Mouse (Mus musculus): ENCODE results near the gene Gm11562. TPM values are rescaled to one million over a fixed set of nuclear protein-coding genes. Genes with fewer than 3 reads are reported as not detected.
"Not testable (repeated sequence)": the region's sequence is repeated elsewhere in the genome, so short reads cannot be mapped to it uniquely, and the experiment has no call there.

Gene Gm11562
- polyA plus RNA-seq, 1 experiment from 2014 or later, result not detected

DNA sequence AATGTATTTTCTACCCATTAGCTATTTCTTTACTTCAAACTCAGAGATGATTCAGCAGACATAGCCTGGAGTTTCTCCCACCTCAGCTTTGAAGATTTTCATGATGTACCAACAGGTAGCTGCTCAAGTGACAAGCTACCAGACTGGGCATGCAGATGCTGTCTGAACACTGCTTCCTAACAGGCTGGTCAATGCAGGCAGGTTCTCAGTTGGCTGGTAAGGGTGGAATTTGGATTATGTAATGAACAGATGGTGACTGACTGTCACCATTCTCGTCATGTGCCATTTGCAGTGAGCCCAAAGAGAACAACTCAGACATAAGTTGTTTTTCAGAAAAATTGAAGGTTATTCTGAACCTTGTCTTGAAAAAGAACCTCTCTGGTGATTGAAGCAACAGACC, 11.1 kb downstream of the Gm11562 start:
- Histone ChIP-seq H3K4me3 (ENCODE audit: low read depth, low read length) (no peak overlapping the region), H3K36me3 (ENCODE audit: control insufficient read depth, insufficient read depth, low read length) (no peaks in the 10 kb centered on the region), H3K27ac (ENCODE audit: low read depth, low read length) (no peak overlapping the region)

DNA sequence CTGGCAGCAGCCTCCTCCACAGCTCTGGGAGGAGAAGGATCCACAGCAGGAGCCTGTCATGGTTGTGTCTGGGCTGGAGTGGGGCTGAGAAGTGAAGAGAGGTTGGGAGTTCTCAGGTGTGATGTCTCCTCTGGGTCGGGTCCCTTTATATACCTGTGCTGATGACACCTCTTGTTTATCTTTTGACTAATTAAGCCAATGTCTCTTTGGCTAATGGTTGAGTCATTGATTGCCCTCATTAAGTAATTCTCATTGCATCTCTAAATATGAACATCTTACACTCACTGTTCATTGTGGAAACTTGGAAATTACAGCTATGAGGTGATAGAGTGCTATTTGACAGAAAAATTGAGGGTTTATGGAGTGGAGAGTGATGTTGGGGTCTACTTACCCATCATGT, 17.0 kb downstream of the Gm11562 start, which contains the start of gene Gm11938:
Gm11938 (minus strand) TSS at position 101 of the 400 bp plus-strand sequence.
- not testable (repeated sequence) for ATAC-seq (ENCODE audit: low FRiP score); H3K4me3 ChIP-seq (ENCODE audit: low read depth, low read length); H3K27me3 ChIP-seq (ENCODE audit: control insufficient read depth, insufficient read depth, low read length); H3K9me3 ChIP-seq (ENCODE audit: control insufficient read depth, low read length); H3K27ac ChIP-seq (ENCODE audit: low read depth, low read length); H3K36me3 ChIP-seq (ENCODE audit: control insufficient read depth, insufficient read depth, low read length); H3K4me1 ChIP-seq (ENCODE audit: control insufficient read depth, insufficient read depth, low read length); H3K9ac ChIP-seq (ENCODE audit: low read length); H3K4me2 ChIP-seq; DNase-seq (ENCODE audit: low spot score, missing footprints)
- WGBS, result 73% methylated on average over 1 of the region's 1 CpGs

More for the DNA sequence above, 11.1 kb downstream of the Gm11562 start:
- no peaks in the 10 kb centered on the region for H3K4me1 ChIP-seq (ENCODE audit: control insufficient read depth, insufficient read depth, low read length)
- H3K4me2 ChIP-seq, result no peak overlapping the region
- H3K27me3 ChIP-seq (ENCODE audit: control insufficient read depth, insufficient read depth, low read length), result no peaks in the 10 kb centered on the region
- no peaks in the 10 kb centered on the region for H3K9me3 ChIP-seq (ENCODE audit: control insufficient read depth, low read length)
- ATAC-seq (ENCODE audit: low FRiP score) (no peak), DNase-seq (ENCODE audit: low spot score, missing footprints) (no peak)
- WGBS, result 75% methylated on average over 1 of the region's 1 CpGs
- no peak overlapping the region for H3K9ac ChIP-seq (ENCODE audit: low read length)

DNA sequence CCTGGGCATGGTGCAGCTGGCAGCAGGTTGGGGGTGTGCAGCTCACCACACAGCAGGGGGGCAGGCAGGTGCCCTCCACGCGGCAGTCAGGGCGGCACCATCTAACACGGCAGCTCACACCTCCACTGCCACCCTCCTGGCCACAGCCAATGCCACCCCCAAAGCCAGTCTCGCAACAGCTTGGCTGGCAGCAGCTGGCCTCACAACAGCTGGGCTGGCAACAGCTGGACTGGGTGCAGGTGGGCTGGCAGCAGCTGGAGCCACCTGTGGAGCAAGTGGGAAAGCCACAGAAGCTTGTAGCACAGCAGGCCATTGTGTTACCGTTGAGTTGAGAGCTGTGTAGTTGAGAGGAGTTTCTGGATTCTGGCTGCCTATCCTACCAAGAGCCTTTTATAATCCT, 22.5 kb downstream of the Gm11562 start, which contains the start of gene Krtap9-3:
Krtap9-3 (minus strand) TSS at position 364 of the 400 bp plus-strand sequence.
- not testable (repeated sequence) for H3K4me3 ChIP-seq (ENCODE audit: low read depth, low read length); H3K4me1 ChIP-seq (ENCODE audit: control insufficient read depth, insufficient read depth, low read length); H3K27me3 ChIP-seq (ENCODE audit: control insufficient read depth, insufficient read depth, low read length); H3K27ac ChIP-seq (ENCODE audit: low read depth, low read length); DNase-seq (ENCODE audit: low spot score, missing footprints); H3K9me3 ChIP-seq (ENCODE audit: control insufficient read depth, low read length); H3K9ac ChIP-seq (ENCODE audit: low read length); H3K36me3 ChIP-seq (ENCODE audit: control insufficient read depth, insufficient read depth, low read length); ATAC-seq (ENCODE audit: low FRiP score); H3K4me2 ChIP-seq
- WGBS, result 87% methylated on average over 6 of the region's 6 CpGs

DNA sequence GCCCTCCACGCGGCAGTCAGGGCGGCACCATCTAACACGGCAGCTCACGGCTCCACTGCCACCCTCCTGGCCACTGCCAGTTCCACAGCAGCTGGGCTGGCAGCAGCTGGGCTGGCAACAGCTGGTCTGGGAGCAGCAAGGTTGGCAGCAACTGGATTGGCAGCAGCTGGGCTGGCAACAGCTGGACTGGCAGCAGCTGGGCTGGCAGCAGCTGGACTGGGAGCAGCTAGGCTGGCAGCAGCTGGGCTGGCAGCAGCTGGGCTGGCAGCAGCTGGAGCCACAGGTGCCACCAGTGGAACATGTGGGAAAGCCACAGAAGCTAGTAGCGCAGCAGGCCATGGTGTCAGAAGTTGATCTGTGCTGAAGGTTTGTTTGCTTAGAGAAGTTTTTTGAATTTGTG, 29.3 kb downstream of the Gm11562 start, which contains the start of gene Krtap1-3:
Krtap1-3 (minus strand) TSS at position 359 of the 400 bp plus-strand sequence.
- ATAC-seq (ENCODE audit: low FRiP score) (no peak), DNase-seq (ENCODE audit: low spot score, missing footprints) (no peak)
- H3K27ac ChIP-seq (ENCODE audit: low read depth, low read length), result no peak within 1 kb of the TSS
- no peak within 1 kb of the TSS for H3K4me3 ChIP-seq (ENCODE audit: low read depth, low read length)
- no peaks in the 10 kb centered on the region for H3K9me3 ChIP-seq (ENCODE audit: control insufficient read depth, low read length)
- no peaks in the 10 kb centered on the region for H3K4me1 ChIP-seq (ENCODE audit: control insufficient read depth, insufficient read depth, low read length)
- H3K9ac ChIP-seq (ENCODE audit: low read length), result no peak within 1 kb of the TSS
- no peak within 1 kb of the TSS for H3K4me2 ChIP-seq
- no peaks in the 10 kb centered on the region for H3K27me3 ChIP-seq (ENCODE audit: control insufficient read depth, insufficient read depth, low read length)
- no peaks in the 10 kb centered on the region for H3K36me3 ChIP-seq (ENCODE audit: control insufficient read depth, insufficient read depth, low read length)
- 92% methylated on average over 6 of the region's 6 CpGs for WGBS

DNA sequence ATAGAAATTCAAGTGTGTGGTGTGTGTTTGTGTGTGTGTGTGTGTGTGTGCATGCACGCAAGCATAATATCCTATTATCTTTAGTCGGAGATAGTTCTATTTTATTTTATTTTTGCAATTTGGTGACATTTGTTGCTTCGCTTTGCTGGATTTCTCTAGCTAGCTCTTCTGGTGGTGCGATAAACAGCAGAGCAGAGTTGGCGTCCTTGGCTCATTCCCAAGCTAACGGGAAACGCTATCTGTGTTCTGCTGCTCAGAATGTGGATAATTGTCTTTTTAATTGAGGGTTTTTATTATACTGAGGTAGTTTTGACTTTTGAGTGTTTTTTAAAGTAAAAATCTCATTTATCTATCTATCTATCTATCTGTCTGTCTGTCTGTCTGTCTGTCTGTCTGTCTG, 35.1 kb downstream of the Gm11562 start:
- 94% methylated on average over 7 of the region's 7 CpGs for WGBS

DNA sequence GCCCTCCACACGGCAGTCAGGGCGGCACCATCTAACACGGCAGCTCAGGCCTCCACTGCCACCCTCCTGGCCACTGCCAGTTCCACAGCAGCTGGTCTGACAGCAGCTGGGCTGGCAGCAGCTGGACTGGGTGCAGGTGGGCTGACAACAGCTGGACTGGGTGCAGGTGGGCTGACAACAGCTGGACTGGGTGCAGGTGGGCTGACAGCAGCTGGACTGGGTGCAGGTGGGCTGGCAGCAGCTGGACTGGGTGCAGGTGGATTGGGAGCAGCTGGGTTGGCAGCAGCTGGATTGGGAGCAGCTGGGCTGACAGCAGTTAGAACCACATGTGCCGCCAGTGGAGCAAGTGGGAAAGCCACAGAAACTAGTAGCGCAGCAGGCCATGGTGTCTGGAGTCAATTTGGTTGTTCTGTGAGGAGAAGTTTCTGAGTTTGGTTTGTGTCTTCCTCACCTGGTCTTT, 37.0 kb downstream of the Gm11562 start, which contains the start of gene Krtap1-4:
Krtap1-4 (minus strand) TSS at position 410 of the 460 bp plus-strand sequence.
- Histone ChIP-seq H3K36me3 (ENCODE audit: control insufficient read depth, insufficient read depth, low read length) (no peaks in the 10 kb centered on the region), H3K4me1 (ENCODE audit: control insufficient read depth, insufficient read depth, low read length) (no peaks in the 10 kb centered on the region), H3K4me2 (no peak within 1 kb of the TSS), H3K9me3 (ENCODE audit: control insufficient read depth, low read length) (no peaks in the 10 kb centered on the region), H3K27me3 (ENCODE audit: control insufficient read depth, insufficient read depth, low read length) (no peaks in the 10 kb centered on the region), H3K9ac (ENCODE audit: low read length) (no peak within 1 kb of the TSS), H3K27ac (ENCODE audit: low read depth, low read length) (no peak within 1 kb of the TSS), H3K4me3 (ENCODE audit: low read depth, low read length) (no peak within 1 kb of the TSS)
- no peak for ATAC-seq (ENCODE audit: low FRiP score)
- no peak for DNase-seq (ENCODE audit: low spot score, missing footprints)
- 74% methylated on average over 5 of the region's 5 CpGs for WGBS

More for the DNA sequence above, 35.1 kb downstream of the Gm11562 start:
- Histone ChIP-seq H3K9me3 (ENCODE audit: control insufficient read depth, low read length) (no peaks in the 10 kb centered on the region), H3K4me2 (no peak overlapping the region), H3K9ac (ENCODE audit: low read length) (no peak overlapping the region), H3K4me3 (ENCODE audit: low read depth, low read length) (no peak overlapping the region), H3K36me3 (ENCODE audit: control insufficient read depth, insufficient read depth, low read length) (no peaks in the 10 kb centered on the region), H3K27ac (ENCODE audit: low read depth, low read length) (no peak overlapping the region), H3K4me1 (ENCODE audit: control insufficient read depth, insufficient read depth, low read length) (no peaks in the 10 kb centered on the region), H3K27me3 (ENCODE audit: control insufficient read depth, insufficient read depth, low read length) (no peaks in the 10 kb centered on the region)
- no peak for DNase-seq (ENCODE audit: low spot score, missing footprints)
- no peak for ATAC-seq (ENCODE audit: low FRiP score)

DNA sequence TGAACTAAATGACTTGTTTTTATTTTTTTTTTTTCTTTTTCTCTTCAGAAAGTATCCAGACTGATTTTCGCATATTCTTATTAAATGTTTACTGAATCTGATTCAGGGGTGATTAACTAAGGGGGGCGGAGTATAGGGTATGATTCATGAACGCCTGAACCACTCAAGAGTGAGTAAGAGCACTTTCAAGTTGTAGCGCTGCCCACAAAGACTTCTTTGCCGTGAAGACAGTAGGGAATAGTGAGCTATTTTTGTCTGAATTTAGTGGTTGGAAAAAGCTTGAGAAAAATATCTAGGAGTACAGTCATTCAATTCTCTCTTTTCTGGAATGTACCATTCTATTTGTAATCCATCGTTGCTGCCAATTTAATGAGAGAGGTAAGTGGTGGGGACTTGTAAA, 38.7 kb downstream of the Gm11562 start:
- no peak overlapping the region for H3K9ac ChIP-seq (ENCODE audit: low read length)
- no peak for ATAC-seq (ENCODE audit: low FRiP score)
- H3K4me1 ChIP-seq (ENCODE audit: control insufficient read depth, insufficient read depth, low read length), result no peaks in the 10 kb centered on the region
- DNase-seq (ENCODE audit: low spot score, missing footprints), result no peak
- H3K4me3 ChIP-seq (ENCODE audit: low read depth, low read length), result no peak overlapping the region
- H3K9me3 ChIP-seq (ENCODE audit: control insufficient read depth, low read length), result no peaks in the 10 kb centered on the region
- no peaks in the 10 kb centered on the region for H3K27me3 ChIP-seq (ENCODE audit: control insufficient read depth, insufficient read depth, low read length)
- H3K36me3 ChIP-seq (ENCODE audit: control insufficient read depth, insufficient read depth, low read length), result no peaks in the 10 kb centered on the region
- H3K4me2 ChIP-seq, result no peak overlapping the region
- no peak overlapping the region for H3K27ac ChIP-seq (ENCODE audit: low read depth, low read length)
- WGBS, result 88% methylated on average over 6 of the region's 6 CpGs

DNA sequence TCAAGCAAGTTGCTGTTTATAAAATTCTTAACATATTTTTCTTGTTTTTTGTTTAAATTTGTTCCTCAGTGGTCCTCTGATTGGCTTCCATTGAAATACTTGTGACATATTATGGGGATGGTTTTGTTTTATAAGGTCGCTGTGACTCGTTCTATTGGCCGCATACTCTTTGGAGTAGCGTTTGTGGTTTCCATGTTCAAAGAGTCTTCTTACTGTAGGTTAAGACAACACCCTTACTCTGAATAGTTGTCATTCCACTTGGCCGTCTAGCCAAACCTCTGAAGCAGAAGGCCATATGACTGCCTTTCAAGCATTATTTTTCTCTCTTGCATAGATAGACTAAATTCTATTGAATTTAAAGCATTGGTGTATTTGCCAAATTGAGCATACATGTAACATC, 39.2 kb downstream of the Gm11562 start:
- H3K4me2 ChIP-seq, result no peak overlapping the region

DNA sequence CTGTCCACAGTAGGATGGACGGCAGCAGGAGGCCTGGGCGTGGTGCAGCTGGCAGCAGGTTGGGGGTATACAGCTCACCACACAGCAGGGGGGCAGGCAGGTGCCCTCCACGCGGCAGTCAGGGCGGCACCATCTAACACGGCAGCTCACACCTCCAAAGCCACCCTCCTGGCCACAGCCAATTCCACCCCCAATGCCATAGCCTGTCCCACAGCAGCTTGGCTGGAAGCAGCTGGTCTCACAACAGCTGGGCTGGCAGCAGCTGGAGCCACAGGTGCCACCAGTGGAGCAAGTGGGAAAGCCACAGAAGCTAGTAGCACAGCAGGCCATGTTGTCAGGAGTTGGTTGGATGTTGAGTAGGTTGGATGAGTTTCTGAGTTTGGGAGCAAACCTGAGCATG, 39.6 kb downstream of the Gm11562 start, which contains the start of gene Krtap1-5:
Krtap1-5 (minus strand) TSS at position 381 of the 400 bp plus-strand sequence.
- WGBS, result 89% methylated on average over 6 of the region's 6 CpGs
- H3K27me3 ChIP-seq (ENCODE audit: control insufficient read depth, insufficient read depth, low read length), result no peaks in the 10 kb centered on the region
- H3K4me2 ChIP-seq, result no peak within 1 kb of the TSS
- no peaks in the 10 kb centered on the region for H3K9me3 ChIP-seq (ENCODE audit: control insufficient read depth, low read length)
- no peaks in the 10 kb centered on the region for H3K36me3 ChIP-seq (ENCODE audit: control insufficient read depth, insufficient read depth, low read length)
- no peak for DNase-seq (ENCODE audit: low spot score, missing footprints)
- H3K4me1 ChIP-seq (ENCODE audit: control insufficient read depth, insufficient read depth, low read length), result no peaks in the 10 kb centered on the region
- ATAC-seq (ENCODE audit: low FRiP score), result no peak
- no peak within 1 kb of the TSS for H3K9ac ChIP-seq (ENCODE audit: low read length)
- no peak within 1 kb of the TSS for H3K27ac ChIP-seq (ENCODE audit: low read depth, low read length)
- no peak within 1 kb of the TSS for H3K4me3 ChIP-seq (ENCODE audit: low read depth, low read length)

More for the DNA sequence above, 39.2 kb downstream of the Gm11562 start:
- ATAC-seq (ENCODE audit: low FRiP score), result no peak
- Histone ChIP-seq H3K27me3 (ENCODE audit: control insufficient read depth, insufficient read depth, low read length) (no peaks in the 10 kb centered on the region), H3K9me3 (ENCODE audit: control insufficient read depth, low read length) (no peaks in the 10 kb centered on the region), H3K4me3 (ENCODE audit: low read depth, low read length) (no peak overlapping the region), H3K9ac (ENCODE audit: low read length) (no peak overlapping the region), H3K36me3 (ENCODE audit: control insufficient read depth, insufficient read depth, low read length) (no peaks in the 10 kb centered on the region), H3K27ac (ENCODE audit: low read depth, low read length) (no peak overlapping the region), H3K4me1 (ENCODE audit: control insufficient read depth, insufficient read depth, low read length) (no peaks in the 10 kb centered on the region)
- WGBS, result 92% methylated on average over 5 of the region's 5 CpGs
- no peak for DNase-seq (ENCODE audit: low spot score, missing footprints)

Measured in midbrain, embryonic 11.5 days (tissue).